Mouse (Mus musculus) E14TG2a.4 (cell line): ENCODE results near the gene Mrpl12.

Experiments
- CTCF ChIP-seq: conservative IDR thresholded peaks from 2 replicates; pipeline ENCODE4 v1.5.1; 2014; ENCODE audit warnings: low read length
- NANOG ChIP-seq: IDR thresholded peaks from 2 replicates; pipeline ENCODE4 v1.6.1; 2014; ENCODE audit warnings: borderline replicate concordance, low read length, mixed read lengths
- POU5F1 ChIP-seq: IDR thresholded peaks from 2 replicates; pipeline ENCODE4 v1.6.1; 2014; ENCODE audit warnings: low read length, borderline replicate concordance

DNA sequence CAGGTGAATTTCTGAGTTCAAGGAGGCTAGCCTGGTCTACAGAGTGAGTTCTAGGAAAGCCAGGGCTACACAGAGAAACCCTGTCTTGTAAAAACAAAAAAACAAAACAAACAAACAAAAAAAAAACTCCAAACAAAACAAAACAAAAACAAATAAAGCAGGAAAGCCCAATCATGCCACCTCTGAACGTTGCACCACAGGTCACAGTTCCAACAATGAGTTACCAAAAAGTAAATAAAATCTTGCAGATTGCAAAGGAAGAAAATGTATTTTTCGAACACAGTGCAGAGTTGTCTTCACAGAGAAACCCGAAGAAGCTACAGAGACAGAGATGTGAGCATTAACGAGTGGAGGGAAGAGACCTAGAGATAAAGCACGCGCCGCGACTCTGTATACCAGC, 38.2 kb downstream of the Mrpl12 start:
- no peak for TF ChIP-seq CTCF
- no peak for TF ChIP-seq NANOG
- no peak for TF ChIP-seq POU5F1
